Mouse (Mus musculus) kidney, adult 2 months (tissue): Measurements from ENCODE around the gene Olfr784.

Experiments
- CTCF ChIP-seq: fragments of 200-500 bp; conservative IDR thresholded peaks from 2 replicates; pipeline ENCODE4 v1.5.1; 2011; ENCODE audit warnings: low read depth, mild to moderate bottlenecking, control low read depth, low read length, moderate library complexity, mixed read lengths; ENCODE audit not compliant: insufficient read depth, insufficient read length
- POLR2A ChIP-seq: fragments of 200-500 bp; IDR thresholded peaks from one replicate; pipeline ENCODE4 v1.6.1; 2011; ENCODE audit warnings: low read depth, low read length, control low read depth

DNA sequence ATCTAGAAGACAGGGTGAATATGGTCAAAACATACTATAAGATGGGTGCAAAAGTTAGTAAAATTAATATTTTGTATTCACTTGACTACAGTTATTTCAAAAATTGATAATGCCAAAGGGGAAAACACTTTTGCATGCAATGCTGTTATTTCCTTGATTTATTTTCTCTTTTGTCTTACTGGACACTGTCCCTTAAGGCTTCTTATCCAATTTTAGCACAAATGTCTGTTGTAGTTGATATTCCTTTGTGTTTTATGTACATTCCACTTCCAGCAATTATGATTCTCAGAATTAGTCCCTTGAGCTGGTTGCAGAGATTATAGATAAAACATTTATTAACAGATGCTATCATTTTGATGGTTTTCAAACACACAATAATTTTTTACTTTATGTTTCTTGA, 43.1 kb downstream of the Olfr784 start, which contains the start of gene Olfr786:
- TF ChIP-seq CTCF (no peak), POLR2A (no peak)
